Mouse (Mus musculus) midbrain, embryonic 12.5 days (tissue): Measurements from ENCODE around the gene Arl13b. TPM values are rescaled to one million over a fixed set of nuclear protein-coding genes. Genes with fewer than 3 reads are reported as not detected.

Source experiments
- ATAC-seq: fragments of 200-750 bp; cut with Nextera tagmentation; 2 replicates; pipeline ENCODE4 v1.8.0; 2017; ENCODE audit warnings: low read depth, moderate TSS enrichment, moderate library complexity; ENCODE audit not compliant: low FRiP score
- H3K27ac ChIP-seq: fragments of 300-500 bp; sonication (generic); replicated peaks from 2 replicates; pipeline ENCODE4 v1.5.1; 2016; ENCODE audit warnings: mild to moderate bottlenecking
- H3K27me3 ChIP-seq: fragments of 300-500 bp; sonication (generic); 2 replicates; pipeline ENCODE4 v1.6.1; 2016; ENCODE audit warnings: mild to moderate bottlenecking
- H3K36me3 ChIP-seq: fragments of 300-500 bp; sonication (generic); 2 replicates; pipeline ENCODE4 v1.6.1; 2016
- H3K4me1 ChIP-seq: fragments of 300-500 bp; sonication (generic); 2 replicates; pipeline ENCODE4 v1.6.1; 2016
- H3K4me2 ChIP-seq: fragments of 300-500 bp; sonication (generic); replicated peaks from 2 replicates; pipeline ENCODE4 v1.6.1; 2016; ENCODE audit warnings: mild to moderate bottlenecking, moderate library complexity
- H3K4me3 ChIP-seq: fragments of 300-500 bp; sonication (generic); 2 replicates; pipeline ENCODE4 v1.5.1; 2016; ENCODE audit warnings: mild to moderate bottlenecking
- H3K9ac ChIP-seq: fragments of 300-500 bp; sonication (generic); replicated peaks from 2 replicates; pipeline ENCODE4 v1.6.1; 2016; ENCODE audit warnings: mild to moderate bottlenecking, moderate library complexity
- H3K9me3 ChIP-seq: fragments of 300-500 bp; sonication (generic); 2 replicates; pipeline ENCODE4 v1.6.1; 2016; ENCODE audit warnings: mild to moderate bottlenecking
- whole genome bisulfite sequencing: fragments of 180-500 bp; shearing (Covaris S2); methylation state at CpG from one replicate; pipeline ENCODE4 v1.1.7; 2016; 5-methylcytosine and 5-hydroxymethylcytosine counted together
- polyA plus RNA-seq: library from polyadenylated mRNA; unstranded; fragments of >200 nt; fragmentation: Nextera tagmentation; extraction: Ambion mirVana; gene quantifications from 2 replicates; pipeline ENCODE4 v1.2.1, GENCODE M21; 2016

Gene Arl13b
- polyA plus RNA-seq, 1 experiment from 2014 or later: 17.4 TPM

- H3K4me2 ChIP-seq: peak overlapping the region; percentile 71
- peak overlapping the region; percentile 53 for H3K4me3 ChIP-seq
- no peaks in the 10 kb centered on the region for H3K36me3 ChIP-seq
- H3K27ac ChIP-seq: 0 out of 2 replicates have a peak overlapping the region, but pooled peaks have one; percentile 15
- 21% methylated on average over 2 of the region's 3 CpGs for WGBS
- ATAC-seq: peak; percentile 52
- H3K9me3 ChIP-seq: no peaks in the 10 kb centered on the region
- H3K27me3 ChIP-seq: no peaks in the 10 kb centered on the region
- H3K4me1 ChIP-seq: no peaks in the 10 kb centered on the region
- H3K9ac ChIP-seq: peak overlapping the region; percentile 74
Observed at GRCm38 (mm10) chr16:62853611-62854126, 6.8 kb upstream of the Arl13b start.

GRCm38 (mm10) chr16:62852464-62853252 is 5.8 kb upstream of the Arl13b start:
- H3K36me3 ChIP-seq: no peaks in the 10 kb centered on the region
- H3K27me3 ChIP-seq: no peaks in the 10 kb centered on the region
- no peak overlapping the region for H3K27ac ChIP-seq
- no peak overlapping the region for H3K4me2 ChIP-seq
- no peaks in the 10 kb centered on the region for H3K9me3 ChIP-seq
- H3K9ac ChIP-seq: no peak overlapping the region
- no peak overlapping the region for H3K4me3 ChIP-seq
- H3K4me1 ChIP-seq: no peaks in the 10 kb centered on the region
- no peak for ATAC-seq
- WGBS: 82% methylated on average over 3 of the region's 3 CpGs

DNA sequence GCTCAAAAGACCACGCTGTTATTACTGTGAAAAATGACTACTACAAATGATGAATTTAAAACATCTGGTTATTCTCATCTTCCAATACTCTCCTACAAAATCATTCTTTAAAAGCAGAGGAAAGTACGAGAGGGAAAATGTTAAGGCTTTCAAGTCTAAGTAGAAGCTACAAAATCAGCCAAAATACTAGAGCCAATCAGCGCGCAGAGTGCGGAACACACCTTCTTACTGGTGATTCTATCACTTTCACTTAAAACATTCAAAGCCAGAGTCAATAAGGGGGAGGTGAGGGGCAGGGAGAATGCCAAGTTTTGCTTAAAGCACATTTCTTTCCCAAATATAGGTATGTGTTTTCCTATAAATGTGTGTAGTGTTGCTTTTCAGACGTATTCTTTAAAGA is 1.5 kb downstream of the Arl13b start:
- H3K27ac ChIP-seq: no peak overlapping the region
- H3K27me3 ChIP-seq: no peaks in the 10 kb centered on the region
- no peaks in the 10 kb centered on the region for H3K9me3 ChIP-seq
- no peaks in the 10 kb centered on the region for H3K36me3 ChIP-seq
- 0 out of 2 replicates have a peak overlapping the region, but pooled peaks have one; percentile 17 for H3K4me2 ChIP-seq
- no peak overlapping the region for H3K9ac ChIP-seq
- ATAC-seq: no peak
- no peak overlapping the region for H3K4me3 ChIP-seq
- H3K4me1 ChIP-seq: peaks cover 8% of the 10 kb centered on the region; the same call in 1 of the 2 replicates
- WGBS: 92% methylated on average over 6 of the region's 6 CpGs

- H3K27me3 ChIP-seq: no peaks in the 10 kb centered on the region
Observed at GRCm38 (mm10) chr16:62834016-62834735, 12.7 kb downstream of the Arl13b start.

GRCm38 (mm10) chr16:62832481-62832880 is 14.4 kb downstream of the Arl13b start:
- 15% methylated on average over 4 of the region's 4 CpGs for WGBS
- Histone ChIP-seq H3K27ac (no peak overlapping the region), H3K4me3 (no peak overlapping the region), H3K9me3 (no peaks in the 10 kb centered on the region), H3K4me2 (no peak overlapping the region), H3K4me1 (no peaks in the 10 kb centered on the region), H3K9ac (no peak overlapping the region), H3K27me3 (no peaks in the 10 kb centered on the region), H3K36me3 (no peaks in the 10 kb centered on the region)
- peak; percentile 68 for ATAC-seq

More at GRCm38 (mm10) chr16:62834016-62834735, 12.7 kb downstream of the Arl13b start:
- no peak overlapping the region for H3K9ac ChIP-seq
- no peaks in the 10 kb centered on the region for H3K36me3 ChIP-seq
- no peak overlapping the region for H3K4me3 ChIP-seq
- 72% methylated on average over 3 of the region's 3 CpGs for WGBS
- no peak for ATAC-seq
- H3K27ac ChIP-seq: no peak overlapping the region
- H3K9me3 ChIP-seq: no peaks in the 10 kb centered on the region
- H3K4me1 ChIP-seq: no peaks in the 10 kb centered on the region
- H3K4me2 ChIP-seq: no peak overlapping the region

- Histone ChIP-seq H3K4me1 (no peaks in the 10 kb centered on the region), H3K9me3 (no peaks in the 10 kb centered on the region), H3K27ac (no peak overlapping the region), H3K9ac (no peak overlapping the region), H3K36me3 (no peaks in the 10 kb centered on the region), H3K4me2 (no peak overlapping the region), H3K4me3 (no peak overlapping the region), H3K27me3 (no peaks in the 10 kb centered on the region)
- ATAC-seq: 0 out of 2 replicates have a peak, but pooled peaks have one; percentile 5
- 91% methylated on average over 2 of the region's 2 CpGs for WGBS
Observed at GRCm38 (mm10) chr16:62832027-62832426, 14.8 kb downstream of the Arl13b start.

GRCm38 (mm10) chr16:62826156-62827001 is 20.5 kb downstream of the Arl13b start:
- no peaks in the 10 kb centered on the region for H3K27me3 ChIP-seq
- no peak overlapping the region for H3K27ac ChIP-seq
- H3K4me2 ChIP-seq: no peak overlapping the region
- ATAC-seq: peak; percentile 44; the same call in 1 of the 2 replicates
- H3K9me3 ChIP-seq: no peaks in the 10 kb centered on the region
- no peak overlapping the region for H3K9ac ChIP-seq
- no peaks in the 10 kb centered on the region for H3K4me1 ChIP-seq
- 80% methylated on average over 12 of the region's 12 CpGs for WGBS
- no peaks in the 10 kb centered on the region for H3K36me3 ChIP-seq
- H3K4me3 ChIP-seq: no peak overlapping the region

- WGBS: 93% methylated on average over 6 of the region's 6 CpGs
- Histone ChIP-seq H3K27me3 (no peaks in the 10 kb centered on the region), H3K9ac (no peak overlapping the region), H3K4me2 (no peak overlapping the region), H3K36me3 (no peaks in the 10 kb centered on the region), H3K9me3 (no peaks in the 10 kb centered on the region), H3K4me3 (no peak overlapping the region), H3K27ac (no peak overlapping the region), H3K4me1 (no peaks in the 10 kb centered on the region)
- ATAC-seq: no peak
Observed at GRCm38 (mm10) chr16:62822472-62822871, 24.4 kb downstream of the Arl13b start.

DNA sequence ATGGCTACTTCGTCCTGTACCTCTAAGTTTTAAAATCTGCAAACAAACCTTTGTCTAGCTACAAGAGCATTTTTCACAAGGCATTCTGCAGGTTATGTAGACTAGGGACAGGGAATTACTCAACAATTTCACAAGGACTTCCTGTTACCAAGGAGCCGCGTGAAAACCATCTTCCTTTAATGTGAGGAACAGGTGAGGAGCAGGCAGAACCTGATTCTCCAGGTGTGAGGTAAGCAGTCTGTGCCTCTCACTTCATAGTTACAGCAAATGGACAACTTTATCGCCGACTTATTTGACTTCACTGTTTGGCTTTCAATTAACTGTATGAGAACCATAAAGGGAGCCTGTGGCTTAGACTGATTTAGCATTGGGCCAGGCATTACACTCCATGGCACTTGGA is 32.3 kb downstream of the Arl13b start, which contains the start of gene Stx19:
TSS of gene Stx19 (plus strand) at position 186 of the 400 bp plus-strand sequence.
- Histone ChIP-seq H3K4me3 (no peak within 1 kb of the TSS), H3K4me2 (no peak within 1 kb of the TSS), H3K4me1 (no peaks in the 10 kb centered on the region), H3K9ac (no peak within 1 kb of the TSS), H3K27me3 (no peaks in the 10 kb centered on the region), H3K36me3 (no peaks in the 10 kb centered on the region), H3K9me3 (no peaks in the 10 kb centered on the region), H3K27ac (no peak within 1 kb of the TSS)
- WGBS: 86% methylated on average over 5 of the region's 5 CpGs
- no peak for ATAC-seq

DNA sequence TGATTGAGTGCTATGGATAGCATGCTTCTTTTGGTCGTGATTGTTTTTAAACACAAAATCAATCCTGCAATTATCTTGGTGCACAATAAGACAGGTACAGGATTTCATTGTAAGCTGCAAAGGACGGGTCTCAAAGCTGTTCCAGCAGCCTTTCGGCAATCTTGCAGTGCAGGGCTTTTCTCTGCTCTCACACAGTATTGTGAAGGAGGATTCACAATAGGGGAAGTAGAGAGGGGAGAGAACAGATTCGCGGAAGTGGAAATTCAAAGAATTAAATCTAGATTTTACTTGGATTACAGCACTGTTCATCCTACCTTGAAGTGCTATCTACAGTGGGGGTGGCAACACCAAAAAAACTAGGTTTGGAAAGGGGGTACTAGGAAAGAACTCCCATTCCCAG is 33.0 kb downstream of the Arl13b start:
- Histone ChIP-seq H3K9me3 (no peaks in the 10 kb centered on the region), H3K27me3 (no peaks in the 10 kb centered on the region), H3K9ac (no peak overlapping the region), H3K4me1 (no peaks in the 10 kb centered on the region), H3K4me2 (no peak overlapping the region), H3K36me3 (no peaks in the 10 kb centered on the region), H3K4me3 (no peak overlapping the region), H3K27ac (no peak overlapping the region)
- WGBS: 79% methylated on average over 5 of the region's 5 CpGs
- ATAC-seq: no peak

GRCm38 (mm10) chr16:62810855-62811254 is 36.0 kb downstream of the Arl13b start:
- Histone ChIP-seq H3K4me3 (no peak overlapping the region), H3K4me2 (no peak overlapping the region), H3K36me3 (no peaks in the 10 kb centered on the region), H3K9me3 (no peaks in the 10 kb centered on the region), H3K9ac (no peak overlapping the region), H3K4me1 (peaks cover 5% of the 10 kb centered on the region; the same call in 1 of the 2 replicates), H3K27ac (no peak overlapping the region), H3K27me3 (no peaks in the 10 kb centered on the region)
- ATAC-seq: no peak
- WGBS: 91% methylated on average over 4 of the region's 4 CpGs
